Mouse (Mus musculus) intestine, embryonic 14.5 days (tissue): ENCODE data around the gene Olfr1412. TPM values are rescaled to one million over a fixed set of nuclear protein-coding genes. Genes with fewer than 3 reads are reported as not detected.
A peak's percentile ranks its signal among the peaks of the same experiment; 100 is the strongest.

Experiments used
- ATAC-seq: fragments of 200-750 bp; cut with Nextera tagmentation; replicated peaks from 2 replicates; pipeline ENCODE4 v1.8.0; 2017; ENCODE audit warnings: low read depth, moderate number of reproducible peaks, moderate TSS enrichment, moderate library complexity; ENCODE audit not compliant: low FRiP score, low TSS enrichment
- DNase-seq: peaks from one replicate; pipeline ENCODE4 v3.0.0-alpha.2; 2018; ENCODE audit warnings: low spot score
- H3K27ac ChIP-seq: fragments of 300-500 bp; sonication (generic); 2 replicates; pipeline ENCODE4 v1.5.1; 2014; ENCODE audit warnings: low read depth, mild to moderate bottlenecking, control low read depth
- H3K27me3 ChIP-seq: fragments of 300-500 bp; sonication (generic); replicated peaks from 2 replicates; pipeline ENCODE4 v1.6.1; 2014; ENCODE audit warnings: low read length, control low read depth; ENCODE audit not compliant: control insufficient read depth, insufficient read depth
- H3K36me3 ChIP-seq: fragments of 300-500 bp; sonication (generic); 2 replicates; pipeline ENCODE4 v1.6.1; 2014; ENCODE audit warnings: low read length, control low read depth; ENCODE audit not compliant: control insufficient read depth, insufficient read depth
- H3K4me1 ChIP-seq: fragments of 300-500 bp; sonication (generic); replicated peaks from 2 replicates; pipeline ENCODE4 v1.6.1; 2014; ENCODE audit warnings: low read length, control low read depth, mixed read lengths; ENCODE audit not compliant: control insufficient read depth, insufficient read depth
- H3K4me2 ChIP-seq: fragments of 300-500 bp; sonication (generic); 2 replicates; pipeline ENCODE4 v1.6.1; 2014; ENCODE audit warnings: low read length
- H3K4me3 ChIP-seq: fragments of 300-500 bp; sonication (generic); 2 replicates; pipeline ENCODE4 v1.5.1; 2014; ENCODE audit warnings: low read depth, low read length, control low read depth, mixed read lengths
- H3K9ac ChIP-seq: fragments of 300-500 bp; sonication (generic); 2 replicates; pipeline ENCODE4 v1.6.1; 2014; ENCODE audit warnings: mild to moderate bottlenecking, low read length
- H3K9me3 ChIP-seq: fragments of 300-500 bp; sonication (generic); 2 replicates; pipeline ENCODE4 v1.6.1; 2016; ENCODE audit warnings: low read length, control low read depth; ENCODE audit not compliant: control insufficient read depth
- WGBS: fragments of 180-500 bp; shearing (Covaris S2); extraction: QIAGEN DNeasy Blood & Tissue Kit; methylation state at CpG from one replicate; pipeline ENCODE4 v1.1.7; 2014; 5-methylcytosine and 5-hydroxymethylcytosine counted together
- polyA plus RNA-seq: library from polyadenylated mRNA; unstranded; fragments of >200 nt; fragmentation: Nextera tagmentation; extraction: Ambion mirVana; gene quantifications from 2 replicates; pipeline ENCODE4 v1.2.1, GENCODE M21; 2014

Gene Olfr1412
- polyA plus RNA-seq, 1 experiment from 2014 or later: not detected

- Histone ChIP-seq H3K36me3 (peaks cover 36% of the 10 kb centered on the region), H3K27me3 (no peaks in the 10 kb centered on the region), H3K4me3 (no peak overlapping the region), H3K4me1 (no peaks in the 10 kb centered on the region), H3K9ac (no peak overlapping the region), H3K9me3 (no peaks in the 10 kb centered on the region), H3K27ac (no peak overlapping the region), H3K4me2 (no peak overlapping the region)
- ATAC-seq (no peak), DNase-seq (no peak)
- WGBS: 82% methylated on average over 8 of the region's 8 CpGs
These were observed 48.1 kb downstream of the Olfr1412 start for GRCm38 (mm10) chr1:92633726-92634125.

GRCm38 (mm10) chr1:92634569-92634968 lies 49.0 kb downstream of the Olfr1412 start:
- 45% methylated on average over 1 of the region's 1 CpGs for WGBS
- no peak overlapping the region for H3K9ac ChIP-seq
- H3K27ac ChIP-seq: no peak overlapping the region
- ATAC-seq (no peak; the same call in 1 of the 2 replicates), DNase-seq (no peak)
- H3K36me3 ChIP-seq: peaks cover 36% of the 10 kb centered on the region
- H3K9me3 ChIP-seq: no peaks in the 10 kb centered on the region
- H3K27me3 ChIP-seq: no peaks in the 10 kb centered on the region
- H3K4me3 ChIP-seq: no peak overlapping the region
- no peak overlapping the region for H3K4me2 ChIP-seq
- H3K4me1 ChIP-seq: no peaks in the 10 kb centered on the region

- DNase-seq (peak; percentile 46), ATAC-seq (no peak; the same call in 1 of the 2 replicates)
These were observed 49.5 kb downstream of the Olfr1412 start for GRCm38 (mm10) chr1:92634976-92635599.

GRCm38 (mm10) chr1:92636015-92636414 lies 50.4 kb downstream of the Olfr1412 start:
- Histone ChIP-seq H3K9me3 (no peaks in the 10 kb centered on the region), H3K4me1 (peaks cover 8% of the 10 kb centered on the region), H3K4me3 (no peak overlapping the region), H3K27ac (no peak overlapping the region), H3K4me2 (no peak overlapping the region), H3K36me3 (peaks cover 36% of the 10 kb centered on the region), H3K9ac (no peak overlapping the region), H3K27me3 (no peaks in the 10 kb centered on the region)
- DNase-seq (no peak), ATAC-seq (no peak)
- whole genome bisulfite sequencing: 83% methylated on average over 8 of the region's 8 CpGs

More at GRCm38 (mm10) chr1:92634976-92635599, 49.5 kb downstream of the Olfr1412 start:
- no peak overlapping the region for H3K27ac ChIP-seq
- no peaks in the 10 kb centered on the region for H3K9me3 ChIP-seq
- WGBS: 77% methylated on average over 4 of the region's 4 CpGs
- H3K4me3 ChIP-seq: no peak overlapping the region
- H3K9ac ChIP-seq: no peak overlapping the region
- H3K4me1 ChIP-seq: no peaks in the 10 kb centered on the region; the same call in 1 of the 2 replicates
- H3K36me3 ChIP-seq: peaks cover 36% of the 10 kb centered on the region
- H3K27me3 ChIP-seq: no peaks in the 10 kb centered on the region
- H3K4me2 ChIP-seq: no peak overlapping the region

GRCm38 (mm10) chr1:92636676-92637075 lies 51.1 kb downstream of the Olfr1412 start:
- Histone ChIP-seq H3K36me3 (peaks cover 36% of the 10 kb centered on the region), H3K4me3 (no peak overlapping the region), H3K9me3 (no peaks in the 10 kb centered on the region), H3K9ac (no peak overlapping the region), H3K27me3 (no peaks in the 10 kb centered on the region), H3K4me1 (peaks cover 10% of the 10 kb centered on the region), H3K4me2 (no peak overlapping the region), H3K27ac (no peak overlapping the region)
- ATAC-seq (no peak), DNase-seq (peak; percentile 33)
- 92% methylated on average over 11 of the region's 11 CpGs for WGBS

- DNase-seq: peak; percentile 31
These were observed 52.1 kb downstream of the Olfr1412 start for GRCm38 (mm10) chr1:92637501-92638172.

GRCm38 (mm10) chr1:92638181-92638580 lies 52.6 kb downstream of the Olfr1412 start:
- no peak overlapping the region for H3K27ac ChIP-seq
- H3K9me3 ChIP-seq: no peaks in the 10 kb centered on the region
- 93% methylated on average over 3 of the region's 3 CpGs for WGBS
- peaks cover 13% of the 10 kb centered on the region for H3K4me1 ChIP-seq
- no peak overlapping the region for H3K4me3 ChIP-seq
- no peaks in the 10 kb centered on the region for H3K27me3 ChIP-seq
- H3K9ac ChIP-seq: no peak overlapping the region
- peaks cover 36% of the 10 kb centered on the region for H3K36me3 ChIP-seq
- DNase-seq (peak; percentile 31), ATAC-seq (no peak)
- H3K4me2 ChIP-seq: no peak overlapping the region

More at GRCm38 (mm10) chr1:92637501-92638172, 52.1 kb downstream of the Olfr1412 start:
- H3K9me3 ChIP-seq: no peaks in the 10 kb centered on the region
- 91% methylated on average over 15 of the region's 15 CpGs for WGBS
- no peak overlapping the region for H3K27ac ChIP-seq
- H3K36me3 ChIP-seq: peaks cover 36% of the 10 kb centered on the region
- ATAC-seq: no peak
- no peak overlapping the region for H3K4me2 ChIP-seq
- no peak overlapping the region for H3K9ac ChIP-seq
- H3K4me1 ChIP-seq: peaks cover 13% of the 10 kb centered on the region
- no peak overlapping the region for H3K4me3 ChIP-seq
- H3K27me3 ChIP-seq: no peaks in the 10 kb centered on the region

- WGBS: 95% methylated on average over 4 of the region's 4 CpGs
These were observed 53.2 kb downstream of the Olfr1412 start for GRCm38 (mm10) chr1:92638736-92639135.

More at GRCm38 (mm10) chr1:92638736-92639135, 53.2 kb downstream of the Olfr1412 start:
- H3K36me3 ChIP-seq: peaks cover 36% of the 10 kb centered on the region
- no peak overlapping the region for H3K4me3 ChIP-seq
- DNase-seq (no peak), ATAC-seq (no peak)
- H3K9me3 ChIP-seq: no peaks in the 10 kb centered on the region
- no peaks in the 10 kb centered on the region for H3K27me3 ChIP-seq
- peaks cover 13% of the 10 kb centered on the region for H3K4me1 ChIP-seq
- H3K4me2 ChIP-seq: no peak overlapping the region
- H3K9ac ChIP-seq: no peak overlapping the region
- no peak overlapping the region for H3K27ac ChIP-seq
